Mouse (Mus musculus) forebrain, embryonic 12.5 days (tissue): ENCODE results near the gene Olfr598. TPM values are rescaled to one million over a fixed set of nuclear protein-coding genes. Genes with fewer than 3 reads are reported as not detected.
"Not testable (repeated sequence)": the region's sequence is repeated elsewhere in the genome, so short reads cannot be mapped to it uniquely, and the experiment has no call there.

Experiments
- ATAC-seq: fragments of 200-750 bp; cut with Nextera tagmentation; 2 replicates; pipeline ENCODE4 v1.8.0; 2017; ENCODE audit warnings: moderate TSS enrichment; ENCODE audit not compliant: low FRiP score
- H3K27ac ChIP-seq: fragments of 300-500 bp; sonication (generic); 2 replicates; pipeline ENCODE4 v1.5.1; 2016; ENCODE audit warnings: mild to moderate bottlenecking
- H3K27me3 ChIP-seq: fragments of 300-500 bp; sonication (generic); 2 replicates; pipeline ENCODE4 v1.6.1; 2016; ENCODE audit warnings: mild to moderate bottlenecking
- H3K36me3 ChIP-seq: fragments of 300-500 bp; sonication (generic); replicated peaks from 2 replicates; pipeline ENCODE4 v1.6.1; 2016; ENCODE audit warnings: mild to moderate bottlenecking
- H3K4me1 ChIP-seq: fragments of 300-500 bp; sonication (generic); 2 replicates; pipeline ENCODE4 v1.6.1; 2016
- H3K4me2 ChIP-seq: fragments of 300-500 bp; sonication (generic); 2 replicates; pipeline ENCODE4 v1.6.1; 2016; ENCODE audit warnings: mild to moderate bottlenecking, moderate library complexity
- H3K4me3 ChIP-seq: fragments of 300-500 bp; sonication (generic); replicated peaks from 2 replicates; pipeline ENCODE4 v1.5.1; 2016; ENCODE audit warnings: mild to moderate bottlenecking
- H3K9ac ChIP-seq: fragments of 300-500 bp; sonication (generic); 2 replicates; pipeline ENCODE4 v1.6.1; 2016; ENCODE audit warnings: mild to moderate bottlenecking
- H3K9me3 ChIP-seq: fragments of 300-500 bp; sonication (generic); 2 replicates; pipeline ENCODE4 v1.6.1; 2016
- WGBS: fragments of 180-500 bp; shearing (Covaris S2); methylation state at CpG from one replicate; pipeline ENCODE4 v1.1.7; 2016; 5-methylcytosine and 5-hydroxymethylcytosine counted together
- polyA plus RNA-seq: library from polyadenylated mRNA; unstranded; fragments of >200 nt; fragmentation: Nextera tagmentation; extraction: Ambion mirVana; gene quantifications from 2 replicates; pipeline ENCODE4 v1.2.1, GENCODE M21; 2016

Olfr598 gene
- polyA plus RNA-seq: not detected in 2 replicates

- Histone ChIP-seq H3K4me1 (no peaks in the 10 kb centered on the region), H3K9ac (no peak within 1 kb of the TSS), H3K27me3 (no peaks in the 10 kb centered on the region), H3K4me2 (no peak within 1 kb of the TSS), H3K27ac (no peak within 1 kb of the TSS), H3K4me3 (no peak within 1 kb of the TSS), H3K9me3 (no peaks in the 10 kb centered on the region), H3K36me3 (no peaks in the 10 kb centered on the region)
- no peak for ATAC-seq
Measured at GRCm38 (mm10) chr7:103323268-103323667, at the start of gene Olfr598. TSS of gene Olfr598 (plus strand) at chr7:103323568.

- H3K9ac ChIP-seq, H3K9me3 ChIP-seq, H3K36me3 ChIP-seq, H3K27ac ChIP-seq, ATAC-seq, H3K4me3 ChIP-seq, H3K4me1 ChIP-seq, H3K27me3 ChIP-seq, H3K4me2 ChIP-seq: not testable (repeated sequence)
- 88% methylated on average over 2 of the region's 2 CpGs for WGBS
Measured at GRCm38 (mm10) chr7:103305348-103305747, 18.0 kb upstream of the Olfr598 start, which contains the start of gene Olfr596. TSS of gene Olfr596 (plus strand) at chr7:103305648.

DNA sequence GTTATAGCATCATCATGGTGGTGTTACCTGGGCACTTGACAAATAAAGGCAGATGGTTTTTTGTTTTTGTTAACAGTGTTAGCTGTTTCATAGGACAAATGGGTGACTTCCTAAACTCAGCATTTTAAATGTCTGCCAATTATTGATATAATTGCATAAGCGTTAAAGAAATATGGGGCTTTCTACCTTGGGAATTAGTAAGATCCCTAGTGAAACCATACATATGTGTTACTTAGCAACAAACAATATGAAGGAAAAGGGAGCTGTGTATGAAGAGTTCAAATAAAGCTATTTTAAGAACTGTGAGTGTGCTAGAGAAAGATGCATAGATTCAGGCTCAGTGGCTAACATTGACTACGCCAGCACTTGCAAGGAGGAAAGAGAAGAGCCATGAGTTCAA is 7.4 kb upstream of the Olfr598 start, which contains the start of gene Olfr597:
Gene Olfr597, plus strand, starts transcription at position 301 of the 400 bp plus-strand sequence.
- H3K9ac ChIP-seq, H3K4me3 ChIP-seq, H3K36me3 ChIP-seq, ATAC-seq, H3K27me3 ChIP-seq, H3K9me3 ChIP-seq, H3K4me2 ChIP-seq, H3K4me1 ChIP-seq, H3K27ac ChIP-seq: not testable (repeated sequence)
- WGBS: 83% methylated on average over 2 of the region's 2 CpGs

- WGBS: 84% methylated on average over 1 of the region's 1 CpGs
- no peak within 1 kb of the TSS for H3K4me2 ChIP-seq
- ATAC-seq: no peak
Measured at GRCm38 (mm10) chr7:103335617-103336016, 12.2 kb downstream of the Olfr598 start, which contains the start of gene Olfr599. TSS of gene Olfr599 (plus strand) at chr7:103335917.

DNA sequence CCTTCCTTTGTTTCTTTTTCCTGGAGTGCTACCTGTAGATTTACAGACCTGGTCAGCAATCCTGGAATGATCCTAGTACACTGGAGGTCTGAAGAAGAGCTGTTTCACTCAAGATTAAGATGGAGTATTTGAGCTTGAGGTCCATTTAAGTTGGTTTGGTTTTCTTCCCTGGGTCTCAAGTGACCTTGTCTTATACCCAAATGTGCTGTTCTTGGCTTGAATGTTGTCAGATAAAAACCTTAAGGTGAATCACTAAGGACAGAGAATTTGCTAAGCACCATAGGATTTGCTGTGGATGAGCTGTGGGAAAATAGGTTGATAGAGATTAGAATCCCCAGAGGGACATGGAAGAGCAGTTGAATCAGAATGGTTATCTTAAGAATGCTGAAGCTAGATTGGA is 26.2 kb downstream of the Olfr598 start, which contains the start of gene Olfr600:
Gene Olfr600, minus strand, starts transcription at position 101 of the 400 bp plus-strand sequence.
- no peaks in the 10 kb centered on the region for H3K27me3 ChIP-seq
- H3K27ac ChIP-seq: no peak within 1 kb of the TSS
- H3K4me3 ChIP-seq: no peak within 1 kb of the TSS
- ATAC-seq: no peak
- H3K4me2 ChIP-seq: no peak within 1 kb of the TSS
- no peaks in the 10 kb centered on the region for H3K4me1 ChIP-seq
- no peaks in the 10 kb centered on the region for H3K9me3 ChIP-seq
- H3K9ac ChIP-seq: no peak within 1 kb of the TSS
- H3K36me3 ChIP-seq: no peaks in the 10 kb centered on the region

More at GRCm38 (mm10) chr7:103335617-103336016, 12.2 kb downstream of the Olfr598 start, which contains the start of gene Olfr599:
- Histone ChIP-seq H3K27me3 (no peaks in the 10 kb centered on the region), H3K4me3 (no peak within 1 kb of the TSS), H3K36me3 (no peaks in the 10 kb centered on the region), H3K4me1 (no peaks in the 10 kb centered on the region), H3K9ac (no peak within 1 kb of the TSS), H3K9me3 (no peaks in the 10 kb centered on the region), H3K27ac (no peak within 1 kb of the TSS)

GRCm38 (mm10) chr7:103362555-103362954 is 39.2 kb downstream of the Olfr598 start, which contains the start of gene Olfr601:
TSS of gene Olfr601 (minus strand) at chr7:103362655.
- Histone ChIP-seq H3K4me2 (no peak within 1 kb of the TSS), H3K36me3 (no peaks in the 10 kb centered on the region), H3K9ac (no peak within 1 kb of the TSS), H3K4me3 (no peak within 1 kb of the TSS), H3K27ac (no peak within 1 kb of the TSS), H3K27me3 (no peaks in the 10 kb centered on the region), H3K9me3 (no peaks in the 10 kb centered on the region), H3K4me1 (no peaks in the 10 kb centered on the region)
- ATAC-seq: no peak
- WGBS: 90% methylated on average over 1 of the region's 1 CpGs

Other genes with a start within 250 kb of the Olfr598 start
- not detected in 2 replicates for gene Olfr584, start 241.7 kb upstream of the Olfr598 start, polyA plus RNA-seq
- gene Olfr585, start 225.8 kb upstream of the Olfr598 start, polyA plus RNA-seq: not detected in 2 replicates
- not detected in 2 replicates for gene Olfr586, start 197.9 kb upstream of the Olfr598 start, polyA plus RNA-seq
- gene Olfr588-ps1, start 182.7 kb upstream of the Olfr598 start, polyA plus RNA-seq: not detected in 2 replicates
- not detected in 2 replicates for gene Olfr589, start 167.2 kb upstream of the Olfr598 start, polyA plus RNA-seq
- gene Olfr591, start 145.2 kb upstream of the Olfr598 start, polyA plus RNA-seq: not detected in 2 replicates
- gene Olfr592, start 138.8 kb upstream of the Olfr598 start, polyA plus RNA-seq: not detected in 2 replicates
- gene Olfr593, start 111.7 kb upstream of the Olfr598 start, polyA plus RNA-seq: not detected in 2 replicates
- not detected in 2 replicates for gene Olfr594, start 106.6 kb upstream of the Olfr598 start, polyA plus RNA-seq
- gene Usp17ld, start 71.1 kb upstream of the Olfr598 start, polyA plus RNA-seq: not detected in 2 replicates
- gene Olfr596, start 17.9 kb upstream of the Olfr598 start, polyA plus RNA-seq: not detected in 2 replicates
- 0.20 TPM in 1 of 2 replicates, not detected in the other for gene Olfr597, start 7.3 kb upstream of the Olfr598 start, polyA plus RNA-seq
- gene Olfr599, start 12.3 kb downstream of the Olfr598 start, polyA plus RNA-seq: not detected in 2 replicates
- not detected in 2 replicates for gene Olfr600, start 26.1 kb downstream of the Olfr598 start, polyA plus RNA-seq
- not detected in 2 replicates for gene Olfr601, start 39.1 kb downstream of the Olfr598 start, polyA plus RNA-seq
- gene Olfr603, start 62.6 kb downstream of the Olfr598 start, polyA plus RNA-seq: not detected in 2 replicates
- not detected in 2 replicates for gene Usp17lc, start 91.5 kb downstream of the Olfr598 start, polyA plus RNA-seq
- gene Olfr605, start 121.9 kb downstream of the Olfr598 start, polyA plus RNA-seq: not detected in 2 replicates
- not detected in 2 replicates for gene Olfr606, start 125.5 kb downstream of the Olfr598 start, polyA plus RNA-seq
- gene Olfr607, start 140.6 kb downstream of the Olfr598 start, polyA plus RNA-seq: not detected in 2 replicates
- gene Olfr608, start 146.3 kb downstream of the Olfr598 start, polyA plus RNA-seq: not detected in 2 replicates
- not detected in 2 replicates for gene Olfr609, start 174.5 kb downstream of the Olfr598 start, polyA plus RNA-seq
- gene Olfr610, start 188.6 kb downstream of the Olfr598 start, polyA plus RNA-seq: not detected in 2 replicates
- not detected in 2 replicates for gene Olfr611, start 197.3 kb downstream of the Olfr598 start, polyA plus RNA-seq
- not detected in 2 replicates for gene Olfr612, start 219.1 kb downstream of the Olfr598 start, polyA plus RNA-seq
- not detected in 2 replicates for gene Olfr613, start 224.5 kb downstream of the Olfr598 start, polyA plus RNA-seq
- gene Olfr615, start 232.5 kb downstream of the Olfr598 start, polyA plus RNA-seq: not detected in 2 replicates
- not detected in 2 replicates for gene Olfr616, start 245.6 kb downstream of the Olfr598 start, polyA plus RNA-seq
- not detected in 2 replicates for gene Olfr617, start 249.5 kb downstream of the Olfr598 start, polyA plus RNA-seq